Mouse (Mus musculus): ENCODE results near the gene Sh3pxd2b.

Gene Sh3pxd2b

DNA sequence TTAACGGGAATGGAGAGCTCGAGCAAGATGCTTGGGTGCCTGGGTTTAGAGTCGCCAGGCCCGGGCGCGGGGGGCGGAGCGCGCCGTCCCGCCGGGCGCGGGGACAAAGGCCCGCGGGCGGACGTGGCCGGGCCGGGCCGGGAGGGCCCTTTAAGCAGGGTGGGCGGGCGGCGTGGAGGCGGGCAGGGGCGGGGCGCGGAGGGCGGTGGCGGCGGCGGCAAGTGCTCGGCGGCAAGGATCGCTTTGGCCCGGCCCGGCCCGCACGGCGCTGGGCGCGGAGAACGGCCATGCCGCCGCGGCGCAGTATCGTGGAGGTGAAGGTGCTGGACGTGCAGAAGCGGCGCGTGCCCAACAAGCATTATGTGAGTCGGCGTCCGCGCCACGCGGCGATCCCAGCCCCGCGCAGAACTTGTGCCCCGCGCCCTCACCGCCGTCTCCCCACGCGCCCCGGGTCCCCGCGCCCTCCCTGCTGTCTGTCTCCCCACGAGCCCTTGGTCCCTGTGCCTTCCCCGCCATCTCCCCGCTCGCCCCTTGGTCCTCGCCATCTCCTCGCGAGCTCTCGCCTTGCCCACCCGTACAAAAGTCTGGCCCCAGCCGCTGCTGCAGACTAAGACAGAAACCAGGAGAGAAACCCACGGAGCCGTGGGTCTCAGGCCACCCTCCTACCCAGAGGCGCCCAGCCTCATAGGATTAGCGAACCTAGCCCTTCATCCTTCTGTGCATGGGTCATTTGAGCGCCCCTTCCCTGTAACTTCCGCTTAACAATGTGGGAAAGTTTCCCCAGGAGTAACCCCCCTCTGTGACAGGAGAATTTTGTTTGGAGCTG is at the start of gene Sh3pxd2b:
TSS of gene Sh3pxd2b (plus strand) at position 214 of the 826 bp plus-strand sequence.
- DNase-seq (ENCODE audit: low spot score in 2 of 2) = peak; percentile 39 to 51

DNA sequence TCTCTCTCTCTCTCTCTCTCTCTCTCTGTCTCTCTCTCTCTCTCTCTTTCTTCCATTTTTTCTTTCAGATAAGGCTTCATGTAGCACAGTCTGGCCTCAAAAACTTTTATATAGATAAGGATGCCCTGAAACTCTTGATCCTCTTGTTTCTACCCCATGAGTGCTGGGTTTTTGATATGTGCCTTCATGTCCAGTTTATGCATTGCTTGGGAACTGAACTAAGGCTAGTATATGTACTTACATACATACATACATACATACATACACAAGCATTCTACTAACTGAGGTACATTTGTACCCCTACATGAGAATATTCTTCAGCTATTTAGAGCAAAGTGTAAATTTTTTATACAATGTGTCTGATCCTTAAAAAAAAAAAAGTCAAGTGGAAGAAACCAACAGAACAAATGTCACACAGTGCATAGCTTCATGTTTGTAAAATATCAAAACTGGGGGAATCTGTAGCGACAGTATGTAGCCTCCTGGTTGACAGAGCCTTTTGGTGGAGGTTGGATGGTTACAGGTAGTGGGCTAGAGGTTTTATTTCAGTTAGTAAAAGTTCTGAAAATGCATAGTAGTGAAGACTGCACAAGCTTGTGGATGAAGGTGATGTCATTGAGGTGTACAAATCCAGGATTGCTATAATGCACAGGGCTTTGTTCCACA is 49.6 kb upstream of the Sh3pxd2b start:
- DNase-seq (ENCODE audit: low spot score in 2 of 2) = no peak

DNA sequence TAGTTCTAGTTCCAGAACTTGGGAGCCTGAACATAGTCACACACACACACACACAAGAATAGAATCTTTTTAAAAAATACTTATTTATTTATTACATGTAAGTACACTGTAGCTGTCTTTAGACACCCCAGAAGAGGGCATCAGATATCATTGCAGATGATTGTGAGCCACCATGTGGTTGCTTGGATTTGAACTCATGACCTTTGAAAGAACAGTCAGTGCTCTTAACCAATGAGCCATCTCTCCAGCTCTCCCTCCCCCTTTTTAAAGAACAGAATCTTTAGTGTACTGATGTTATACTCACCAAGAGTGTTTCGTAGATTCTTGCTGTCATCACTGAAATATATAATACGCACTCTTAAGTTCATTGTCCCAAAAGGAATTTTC is 49.1 kb upstream of the Sh3pxd2b start:
- DNase-seq (ENCODE audit: low spot score in 2 of 2) = no peak

DNA sequence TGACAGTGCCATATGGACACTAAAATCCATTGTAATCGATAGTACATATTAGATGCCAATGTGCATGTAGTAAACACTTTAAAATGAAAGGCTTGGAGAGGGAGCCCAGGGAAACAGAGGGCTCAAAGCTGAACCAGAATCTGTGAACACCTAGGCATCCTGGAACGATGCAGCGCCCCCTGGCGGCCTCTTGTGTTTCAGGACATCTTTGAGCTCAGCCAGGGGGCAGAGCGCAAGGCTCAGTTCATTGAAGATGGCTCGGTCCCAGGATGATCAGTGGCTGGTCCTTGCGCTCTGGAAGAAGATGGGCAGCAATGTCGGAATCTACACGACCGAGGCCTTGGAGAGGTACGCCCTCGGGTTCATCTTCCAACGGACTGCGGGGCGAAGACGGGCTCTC is 47.8 kb upstream of the Sh3pxd2b start, which contains the start of gene Hbq1a:
TSS of gene Hbq1a (plus strand) at position 205 of the 400 bp plus-strand sequence.
- DNase-seq (ENCODE audit: low spot score in 2 of 2) = peak in 1 of 2 experiments; percentile 38

DNA sequence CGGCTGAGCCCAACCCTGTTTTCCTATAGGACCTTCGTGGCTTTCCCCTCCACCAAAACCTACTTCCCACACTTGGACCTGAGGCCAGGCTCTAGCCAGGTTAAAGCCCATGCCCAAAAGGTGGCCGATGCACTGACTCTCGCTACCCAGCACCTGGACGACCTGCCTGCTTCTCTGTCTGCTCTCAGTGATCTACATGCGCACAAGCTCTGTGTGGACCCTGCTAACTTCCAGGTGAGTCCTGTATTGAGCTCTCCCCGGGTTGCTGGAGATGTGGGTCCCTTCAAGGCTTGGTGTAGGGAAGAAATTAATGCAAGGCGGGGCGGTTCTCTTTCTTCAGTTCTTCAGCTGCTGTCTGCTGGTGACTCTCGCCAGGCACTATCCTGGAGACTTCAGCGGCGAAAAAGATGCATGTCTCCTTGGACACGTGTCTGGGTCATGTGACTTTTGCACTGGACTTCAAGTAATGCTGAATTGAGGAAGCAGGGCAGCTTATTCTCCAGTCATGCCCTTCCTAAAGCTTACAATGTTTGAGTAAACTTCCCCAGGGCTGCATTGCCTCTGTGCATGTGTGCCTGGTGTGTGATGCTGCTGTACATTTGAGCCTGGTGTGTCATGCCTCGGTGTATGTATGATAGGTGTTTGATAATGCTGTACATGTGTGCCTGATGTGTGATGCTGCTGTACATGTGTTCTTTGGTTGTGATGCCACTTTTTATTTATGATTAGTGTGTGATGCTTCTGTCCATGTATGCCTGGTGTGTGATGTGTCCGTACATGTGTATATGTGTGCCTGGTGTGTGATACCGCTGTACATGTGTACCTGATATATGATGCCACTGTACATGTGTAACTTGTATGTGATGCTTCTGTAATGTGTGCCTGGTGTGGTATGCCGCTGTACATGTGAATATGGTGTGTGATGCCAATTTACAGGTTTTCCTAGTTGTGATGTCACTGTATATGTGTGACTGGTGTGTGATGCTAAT is 47.0 kb upstream of the Sh3pxd2b start:
- no peak for DNase-seq (ENCODE audit: low spot score in 2 of 2)

DNA sequence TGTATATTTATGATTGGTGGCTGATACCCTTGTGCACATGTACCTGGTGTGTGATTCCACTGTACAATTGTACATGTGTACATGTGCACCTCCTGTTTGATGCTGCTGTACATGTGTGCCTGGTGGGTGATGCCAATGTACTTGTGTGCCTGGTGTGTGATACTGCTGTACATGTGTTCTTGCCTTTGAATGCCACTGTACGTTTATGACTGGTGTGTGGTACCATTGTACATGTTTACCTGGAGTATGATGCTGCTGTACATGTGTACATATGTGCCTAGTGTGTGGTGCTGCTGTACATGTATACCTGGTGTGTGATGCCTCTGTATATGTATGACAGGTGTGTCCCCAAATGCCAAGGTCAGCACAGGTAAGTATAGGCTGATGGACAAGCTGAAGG is 46.1 kb upstream of the Sh3pxd2b start:
- DNase-seq (ENCODE audit: low spot score in 2 of 2) = no peak

DNA sequence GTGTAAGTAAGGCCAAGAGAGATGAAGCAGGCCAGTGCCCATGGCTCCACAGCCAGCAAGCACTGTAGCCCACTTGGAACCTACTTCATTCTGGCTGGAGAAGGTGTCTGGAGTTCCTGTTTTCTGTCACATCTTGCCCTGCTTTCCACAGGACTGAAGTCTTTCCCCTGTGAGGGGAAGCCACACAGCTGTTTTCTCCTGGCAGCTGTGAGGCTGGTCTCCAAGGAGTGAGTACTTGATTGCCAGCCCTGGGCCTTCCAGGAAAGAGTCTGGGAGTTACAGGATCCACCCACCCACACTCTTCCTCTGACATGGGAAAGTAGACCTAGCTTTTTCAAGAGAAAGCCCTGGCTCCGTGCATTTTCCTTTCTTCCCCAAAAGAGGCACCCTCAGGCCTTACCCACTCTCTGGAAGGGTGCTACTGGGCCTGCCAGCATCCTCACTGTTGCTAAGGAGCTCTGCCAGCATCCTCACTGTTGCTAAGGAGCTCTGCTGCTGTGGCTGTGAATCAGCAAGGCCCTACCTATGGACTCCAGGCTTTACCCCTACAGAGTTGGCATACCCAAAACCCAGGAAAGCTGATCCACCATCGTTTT is 44.7 kb upstream of the Sh3pxd2b start:
- DNase-seq (ENCODE audit: low spot score in 2 of 2) = no peak

DNA sequence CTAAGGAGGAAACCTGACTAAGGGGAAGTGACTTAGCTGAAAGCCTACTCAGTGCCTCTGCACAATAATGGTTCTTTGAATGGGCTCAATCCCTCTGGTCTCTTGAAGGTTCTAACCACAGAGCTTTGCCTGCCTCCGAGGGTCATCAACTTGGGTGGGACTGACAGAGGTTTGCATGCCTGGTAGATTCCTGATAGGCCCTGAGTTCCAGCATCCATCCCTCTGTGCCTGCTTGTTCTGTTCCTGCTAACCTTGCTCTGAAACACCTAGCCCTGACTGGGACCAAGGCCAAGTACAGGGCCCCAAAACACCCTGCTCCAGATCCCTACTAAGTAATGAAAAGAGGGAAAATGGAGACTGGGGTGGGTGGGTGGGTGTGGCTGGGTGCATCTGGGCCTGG is 44.2 kb upstream of the Sh3pxd2b start:
- DNase-seq (ENCODE audit: low spot score in 2 of 2) = no peak

DNA sequence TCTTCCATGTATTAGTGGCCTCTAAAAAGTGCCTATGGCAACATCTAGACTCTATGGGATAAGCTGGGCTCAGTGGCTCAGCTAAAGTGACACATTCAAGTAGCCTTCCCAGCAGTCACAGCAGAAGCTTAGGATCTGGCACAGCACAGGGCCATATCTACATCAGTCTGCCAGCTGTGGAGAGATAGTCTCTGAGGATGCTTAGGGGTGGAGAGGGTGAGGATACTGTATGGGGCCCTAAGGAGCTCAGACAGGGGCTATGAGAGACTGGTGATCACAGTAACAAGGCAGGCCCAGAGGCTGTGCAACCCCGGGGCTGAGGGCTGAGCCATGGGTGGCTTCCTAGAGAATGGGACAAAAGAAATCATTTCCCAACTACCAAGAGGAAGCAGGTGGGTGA is 40.6 kb upstream of the Sh3pxd2b start:
- DNase-seq (ENCODE audit: low spot score in 2 of 2) = no peak

DNA sequence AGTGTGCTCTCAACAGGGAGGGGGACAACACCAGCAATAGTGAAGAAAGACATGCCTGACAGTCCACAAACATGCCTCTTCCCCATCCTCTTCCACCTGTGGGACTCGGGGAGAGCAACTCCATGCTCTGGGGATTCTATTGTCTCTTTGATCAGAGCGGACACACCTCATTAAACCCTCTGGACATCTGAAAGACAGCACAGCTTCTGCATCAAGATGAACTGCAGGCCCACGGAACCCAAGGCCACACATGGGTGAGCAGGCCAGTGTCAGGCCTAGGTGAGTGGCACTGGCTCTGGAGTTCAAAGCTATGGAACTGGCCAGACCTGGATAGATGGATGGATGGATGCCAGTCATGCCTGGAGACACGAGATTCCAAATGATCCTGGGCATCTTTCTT is 38.2 kb upstream of the Sh3pxd2b start:
- no peak for DNase-seq (ENCODE audit: low spot score in 2 of 2)

DNA sequence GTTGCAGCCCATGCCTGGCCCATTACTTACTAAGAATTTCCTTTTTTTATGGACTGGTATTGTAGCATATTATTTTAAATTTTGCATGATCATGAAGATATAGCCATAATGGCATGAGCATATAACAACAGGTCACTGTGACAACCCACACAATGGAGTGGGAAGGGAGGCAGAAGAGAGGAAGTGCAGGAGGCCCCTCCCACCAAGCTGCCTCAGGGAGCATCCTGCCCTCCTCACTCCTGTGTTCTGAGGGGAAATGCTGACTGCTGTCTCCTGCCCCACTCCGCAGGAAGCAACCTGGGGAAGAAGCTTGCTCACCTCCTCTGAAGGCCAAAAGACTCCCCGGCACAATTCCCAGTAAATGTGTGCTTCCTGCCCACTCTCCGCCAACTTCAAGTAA is 37.7 kb upstream of the Sh3pxd2b start:
- no peak for DNase-seq (ENCODE audit: low spot score in 2 of 2)

DNA sequence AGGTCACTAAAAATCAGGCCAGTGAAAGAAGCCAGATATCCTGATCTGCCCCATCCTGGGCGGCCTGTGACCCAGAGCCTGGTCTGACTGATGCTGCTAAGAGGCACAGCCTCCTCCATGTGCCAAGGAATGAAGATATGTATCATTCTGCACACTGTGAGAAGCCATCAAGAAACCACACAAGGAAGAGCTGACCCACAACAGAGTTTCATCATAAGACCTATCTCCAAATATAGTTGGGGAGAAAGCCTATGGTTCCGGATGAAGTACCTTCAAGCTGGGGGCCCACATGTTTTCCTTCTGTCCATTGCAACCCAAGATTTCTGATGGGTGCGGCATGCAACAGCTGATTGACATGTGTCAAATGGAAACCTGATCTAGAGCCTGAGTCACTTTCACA is 31.6 kb upstream of the Sh3pxd2b start:
- no peak for DNase-seq (ENCODE audit: low spot score in 2 of 2)

DNA sequence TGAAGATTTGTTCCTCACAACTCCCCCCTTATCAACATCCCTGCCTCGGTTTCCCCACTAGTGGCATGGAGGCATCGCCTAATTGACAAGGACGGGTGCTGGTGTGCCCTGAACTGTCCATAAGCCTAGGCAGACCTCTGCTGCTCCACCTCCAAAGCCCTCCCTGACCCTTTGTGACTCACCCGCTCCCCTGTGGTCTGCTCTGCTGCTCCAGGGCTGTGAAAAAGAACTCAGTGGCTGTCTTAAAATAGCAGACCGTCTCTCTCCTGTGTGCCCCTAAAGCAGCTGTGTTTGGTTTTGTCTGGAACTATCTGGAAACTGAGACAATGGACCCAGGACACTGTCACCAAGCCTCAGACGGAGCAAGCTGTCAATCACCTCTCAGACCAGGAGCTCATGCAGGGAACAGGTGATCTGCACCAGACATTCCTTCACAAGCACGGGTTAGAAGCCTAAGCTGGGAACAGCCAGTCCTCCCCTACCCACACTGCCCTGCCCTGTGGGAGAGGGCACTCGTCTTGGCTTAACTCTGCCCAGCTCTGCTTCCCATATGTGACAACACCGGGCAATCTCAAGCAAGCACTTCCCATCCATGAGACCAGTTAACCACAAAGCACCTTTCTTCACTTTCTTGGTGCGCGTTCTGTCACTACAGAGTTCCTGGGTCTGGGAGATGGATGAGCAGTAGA is 27.0 kb upstream of the Sh3pxd2b start:
- no peak for DNase-seq (ENCODE audit: low spot score in 2 of 2)

DNA sequence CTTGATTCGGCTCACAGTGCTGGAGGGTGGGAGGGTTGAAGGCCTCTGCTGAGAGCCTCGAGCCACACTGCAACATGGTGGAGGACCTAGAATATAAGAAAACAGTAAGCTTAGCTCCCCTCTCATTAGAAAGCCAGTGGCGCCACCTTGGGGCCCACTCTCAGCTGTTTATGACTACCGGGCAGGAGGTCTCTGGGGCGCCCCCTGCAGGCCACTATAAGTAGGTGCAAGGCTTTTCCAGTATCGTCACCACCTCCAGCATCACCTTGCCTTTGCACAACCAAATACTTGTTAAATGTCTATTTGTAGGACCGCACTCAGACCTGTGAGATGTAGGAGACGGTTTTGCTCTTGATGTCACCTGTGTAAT is 26.4 kb upstream of the Sh3pxd2b start:
- no peak for DNase-seq (ENCODE audit: low spot score in 2 of 2)

DNA sequence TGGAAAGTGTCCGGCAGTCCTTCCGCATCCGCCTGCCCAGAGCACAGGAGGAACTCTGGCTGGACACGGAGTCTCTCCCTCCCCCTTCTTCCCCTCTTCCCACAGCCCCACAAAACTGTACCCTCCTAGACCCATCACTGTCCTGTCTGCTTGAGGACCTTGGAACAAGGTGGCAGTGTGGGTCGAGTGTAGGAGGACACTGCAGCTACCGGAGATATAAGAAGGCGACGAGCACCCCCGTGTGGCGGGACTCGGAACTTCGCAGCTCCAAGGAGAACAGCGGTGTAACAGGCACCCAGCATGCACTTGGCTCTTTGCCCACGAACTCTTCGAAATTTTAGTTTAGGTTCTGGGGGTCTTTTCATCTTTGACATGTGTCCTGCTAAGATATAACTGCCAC is 23.0 kb upstream of the Sh3pxd2b start:
- DNase-seq (ENCODE audit: low spot score in 2 of 2) = peak; percentile 56 to 90

DNA sequence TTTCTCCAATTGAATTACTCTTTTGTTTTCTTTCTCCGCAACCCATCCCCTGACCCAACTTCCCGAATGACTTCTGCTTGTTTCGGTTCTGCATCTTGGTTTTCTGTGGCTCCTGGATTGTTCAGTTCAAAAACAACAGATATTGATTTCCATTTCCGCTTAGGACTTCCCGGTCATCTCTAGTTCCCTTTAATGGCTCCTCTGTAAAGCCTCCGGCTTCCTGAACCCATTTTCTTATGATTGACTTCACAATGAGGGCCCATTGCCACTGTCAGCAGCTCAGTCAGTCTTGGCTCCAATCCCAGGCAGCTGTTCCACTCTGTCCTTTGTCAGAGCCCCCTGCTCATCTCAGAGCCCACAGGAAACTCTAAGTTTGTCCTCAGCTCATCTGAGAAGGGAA is 16.5 kb upstream of the Sh3pxd2b start:
- DNase-seq (ENCODE audit: low spot score in 2 of 2) = no peak

DNA sequence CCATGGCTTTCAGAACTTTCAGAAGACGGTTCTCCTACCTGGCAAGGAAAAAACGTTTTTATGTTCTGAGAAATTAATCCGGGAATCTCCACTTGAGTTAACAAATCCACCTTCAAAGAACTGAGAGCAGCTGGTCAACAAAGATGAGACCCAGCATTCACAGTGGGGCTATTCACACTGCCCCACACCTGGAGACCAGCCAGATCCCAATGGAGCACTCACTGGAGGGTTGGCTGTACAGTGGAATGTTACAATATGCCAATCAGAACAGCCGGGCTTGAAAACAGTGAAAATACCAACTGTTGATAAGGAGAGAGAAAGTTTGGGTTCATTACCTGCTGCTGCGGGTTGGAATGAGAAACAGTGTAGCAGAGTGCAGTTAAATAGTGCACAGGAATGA is 15.8 kb upstream of the Sh3pxd2b start:
- no peak for DNase-seq (ENCODE audit: low spot score in 2 of 2)

DNA sequence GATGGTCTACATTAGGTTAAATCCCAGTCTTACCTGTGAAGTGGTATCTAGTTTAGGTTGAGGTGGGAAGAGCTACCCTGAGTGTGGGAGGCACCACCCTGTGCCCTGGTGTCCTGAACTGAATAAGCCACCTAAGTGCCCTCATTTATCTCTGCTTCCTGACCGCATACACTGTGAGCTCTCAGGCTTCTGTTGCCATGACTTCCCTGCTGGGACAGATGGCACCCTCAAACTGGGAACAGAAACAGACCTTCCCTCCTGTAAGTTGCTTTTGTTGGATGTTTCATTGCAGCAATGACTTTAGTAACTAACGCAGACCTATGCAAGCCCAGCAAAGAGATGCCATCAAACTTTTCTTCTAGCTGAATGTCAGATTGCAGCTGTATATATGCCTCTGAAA is 14.4 kb upstream of the Sh3pxd2b start:
- no peak for DNase-seq (ENCODE audit: low spot score in 2 of 2)

DNA sequence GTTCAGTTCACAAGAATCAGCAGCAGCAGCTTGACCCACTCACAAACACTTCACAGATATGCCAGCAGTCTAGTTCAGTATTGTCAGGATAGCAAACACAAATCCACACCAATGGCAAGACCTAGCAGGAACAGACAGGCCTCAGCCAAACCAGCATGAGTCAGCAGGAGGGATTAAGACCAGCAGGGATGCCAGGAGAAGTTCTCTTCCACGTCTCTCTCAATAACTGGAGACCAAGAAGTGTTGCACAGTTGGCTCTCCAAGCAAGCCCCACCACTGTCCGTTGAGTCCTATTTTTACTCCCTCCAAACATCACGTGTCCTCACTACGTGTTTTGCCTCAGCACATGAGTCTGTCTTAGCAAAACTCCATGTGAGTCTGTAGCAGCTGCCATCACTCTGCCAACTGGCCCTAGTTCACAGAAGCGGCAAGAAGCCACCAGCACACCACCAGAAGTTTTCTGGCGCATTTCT is 11.1 kb upstream of the Sh3pxd2b start:
- peak in 1 of 2 experiments; percentile 64 for DNase-seq (ENCODE audit: low spot score in 2 of 2)

DNA sequence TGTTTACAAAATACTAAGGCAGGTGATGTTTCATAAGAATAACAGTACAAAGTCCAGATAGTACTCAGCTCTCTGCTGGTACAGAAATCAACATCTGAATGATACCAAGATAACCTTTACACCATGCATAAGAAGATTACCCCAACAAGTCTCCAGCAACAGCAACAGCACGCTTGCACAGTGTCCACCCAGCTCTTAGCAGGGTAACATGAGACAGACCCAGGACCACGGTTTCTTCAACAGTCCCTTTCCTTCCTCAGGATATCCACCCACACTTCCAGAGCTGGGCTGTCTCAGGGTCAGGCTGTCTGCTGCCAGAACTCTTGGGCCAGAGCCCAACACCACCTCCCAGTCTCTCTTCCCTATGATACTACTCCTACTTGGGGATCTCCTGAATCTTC is 8.5 kb upstream of the Sh3pxd2b start:
- no peak for DNase-seq (ENCODE audit: low spot score in 2 of 2)
